Mouse (Mus musculus) bone marrow macrophage, adult 2 months (primary cell): ENCODE results near the gene Lrrtm3.

Experiments
- CTCF ChIP-seq: IDR thresholded peaks from 2 replicates; pipeline ENCODE4 v1.5.1; 2012; ENCODE audit warnings: low read depth, mild to moderate bottlenecking, low read length, moderate library complexity
- POLR2A ChIP-seq: IDR thresholded peaks from 2 replicates; pipeline ENCODE4 v1.6.1; 2012; ENCODE audit warnings: mild to moderate bottlenecking, low read depth, low read length, borderline replicate concordance

- TF ChIP-seq CTCF, result no peak
- TF ChIP-seq POLR2A, result no peak
Observed at GRCm38 (mm10) chr10:64049151-64049550, 40.9 kb downstream of the Lrrtm3 start.
